Mouse (Mus musculus) MEL (cell line): Measurements from ENCODE around the gene Drosha.
A peak's percentile ranks its signal among the peaks of the same experiment; 100 is the strongest.

ENCODE experiments used
- CHD1 ChIP-seq: IDR thresholded peaks from 2 replicates; pipeline ENCODE4 v1.6.1; 2012; ENCODE audit warnings: low read depth, mild to moderate bottlenecking, inconsistent platforms, low read length, improper control_type of control experiment
- CTCF ChIP-seq, 3 experiments: IDR thresholded peaks in 2 of 3; conservative IDR thresholded peaks in 1 of 3; 2 replicates each; pipeline ENCODE4 v1.5.1; 2011 to 2012; ENCODE audit warnings: low read length in 3 of 3, low read depth in 2 of 3, mild to moderate bottlenecking in 2 of 3, improper control_type of control experiment in 1 of 3, inconsistent platforms in 1 of 3, mixed read lengths in 1 of 3, moderate library complexity in 1 of 3; ENCODE audit not compliant: control insufficient read depth in 1 of 3, insufficient read depth in 1 of 3, poor library complexity in 1 of 3, severe bottlenecking in 1 of 3
- MAZ ChIP-seq: IDR thresholded peaks from 2 replicates; pipeline ENCODE4 v1.6.1; 2012; ENCODE audit warnings: low read depth, mild to moderate bottlenecking, inconsistent platforms, low read length, improper control_type of control experiment
- POLR2A ChIP-seq, 2 experiments: IDR thresholded peaks; 2 replicates each; pipeline ENCODE4 v1.6.1; 2011 to 2012; ENCODE audit warnings: low read length in 2 of 2, mild to moderate bottlenecking in 2 of 2, control low read depth in 1 of 2, improper control_type of control experiment in 1 of 2, low read depth in 1 of 2, moderate library complexity in 1 of 2; ENCODE audit not compliant: control insufficient read depth in 1 of 2, insufficient read depth in 1 of 2, poor library complexity in 1 of 2

- TF ChIP-seq CHD1 (no peak), CTCF (IDR thresholded peaks at IDR 0.05 in 2 of 3, conservative IDR thresholded peaks at IDR 0.05 in 1 of 3; ENCODE audit: control insufficient read depth in 1 of 3, insufficient read depth in 1 of 3, low read depth in 2 of 3, low read length in 3 of 3, poor library complexity in 1 of 3, severe bottlenecking in 1 of 3) (no peak), MAZ (no peak), POLR2A (IDR thresholded peaks at IDR 0.05; ENCODE audit: control insufficient read depth in 1 of 2, insufficient read depth in 1 of 2, low read depth in 1 of 2, low read length in 2 of 2, poor library complexity in 1 of 2) (0 out of 4 replicates have a peak, but pooled peaks of 1 of the 2 experiments have one; percentile 6)
These were observed 19.5 kb upstream of the Drosha start for GRCm38 (mm10) chr15:12805071-12805470.
